Mouse (Mus musculus) midbrain, embryonic 14.5 days (tissue): ENCODE measurements around the gene Ankrd36. TPM values are rescaled to one million over a fixed set of nuclear protein-coding genes. Genes with fewer than 3 reads are reported as not detected.
"Not testable (repeated sequence)": the region's sequence is repeated elsewhere in the genome, so short reads cannot be mapped to it uniquely, and the experiment has no call there.

Experiments
- ATAC-seq: fragments of 200-750 bp; cut with Nextera tagmentation; 2 replicates; pipeline ENCODE4 v1.8.0; 2017; ENCODE audit warnings: moderate number of reproducible peaks, moderate library complexity; ENCODE audit not compliant: low FRiP score, low TSS enrichment
- DNase-seq: peaks from one replicate; pipeline ENCODE4 v3.0.0-alpha.2; 2015
- H3K27ac ChIP-seq: fragments of 300-500 bp; sonication (generic); replicated peaks from 2 replicates; pipeline ENCODE4 v1.5.1; 2014; ENCODE audit warnings: mild to moderate bottlenecking, low read depth, low read length, moderate library complexity
- H3K27me3 ChIP-seq: fragments of 300-500 bp; sonication (generic); 2 replicates; pipeline ENCODE4 v1.6.1; 2014; ENCODE audit warnings: low read length, control low read depth, mixed read lengths; ENCODE audit not compliant: control insufficient read depth, insufficient read depth
- H3K36me3 ChIP-seq: fragments of 300-500 bp; sonication (generic); 2 replicates; pipeline ENCODE4 v1.6.1; 2014; ENCODE audit warnings: low read length, control low read depth; ENCODE audit not compliant: control insufficient read depth, insufficient read depth
- H3K4me1 ChIP-seq: fragments of 300-500 bp; sonication (generic); 2 replicates; pipeline ENCODE4 v1.6.1; 2014; ENCODE audit warnings: mild to moderate bottlenecking, antibody characterized with exemption, low read length, control low read depth; ENCODE audit not compliant: control insufficient read depth, insufficient read depth
- H3K4me2 ChIP-seq: fragments of 300-500 bp; sonication (generic); 2 replicates; pipeline ENCODE4 v1.6.1; 2014; ENCODE audit warnings: mild to moderate bottlenecking, low read length, moderate library complexity
- H3K4me3 ChIP-seq: fragments of 300-500 bp; sonication (generic); replicated peaks from 2 replicates; pipeline ENCODE4 v1.5.1; 2014; ENCODE audit warnings: low read depth, low read length
- H3K9ac ChIP-seq: fragments of 300-500 bp; sonication (generic); replicated peaks from 2 replicates; pipeline ENCODE4 v1.6.1; 2014; ENCODE audit warnings: mild to moderate bottlenecking, low read length, moderate library complexity
- H3K9me3 ChIP-seq: fragments of 300-500 bp; sonication (generic); 2 replicates; pipeline ENCODE4 v1.6.1; 2016; ENCODE audit warnings: low read length, control low read depth, mixed read lengths; ENCODE audit not compliant: control insufficient read depth
- WGBS: fragments of 180-500 bp; shearing (Covaris S2); extraction: QIAGEN DNeasy Blood & Tissue Kit; methylation state at CpG from one replicate; pipeline ENCODE4 v1.1.7; 2014; 5-methylcytosine and 5-hydroxymethylcytosine counted together
- polyA plus RNA-seq: library from polyadenylated mRNA; unstranded; fragments of >200 nt; fragmentation: Nextera tagmentation; extraction: Ambion mirVana; gene quantifications from 2 replicates; pipeline ENCODE4 v1.2.1, GENCODE M21; 2014

Gene Ankrd36
- polyA plus RNA-seq, 1 experiment from 2014 or later, result not detected

DNA sequence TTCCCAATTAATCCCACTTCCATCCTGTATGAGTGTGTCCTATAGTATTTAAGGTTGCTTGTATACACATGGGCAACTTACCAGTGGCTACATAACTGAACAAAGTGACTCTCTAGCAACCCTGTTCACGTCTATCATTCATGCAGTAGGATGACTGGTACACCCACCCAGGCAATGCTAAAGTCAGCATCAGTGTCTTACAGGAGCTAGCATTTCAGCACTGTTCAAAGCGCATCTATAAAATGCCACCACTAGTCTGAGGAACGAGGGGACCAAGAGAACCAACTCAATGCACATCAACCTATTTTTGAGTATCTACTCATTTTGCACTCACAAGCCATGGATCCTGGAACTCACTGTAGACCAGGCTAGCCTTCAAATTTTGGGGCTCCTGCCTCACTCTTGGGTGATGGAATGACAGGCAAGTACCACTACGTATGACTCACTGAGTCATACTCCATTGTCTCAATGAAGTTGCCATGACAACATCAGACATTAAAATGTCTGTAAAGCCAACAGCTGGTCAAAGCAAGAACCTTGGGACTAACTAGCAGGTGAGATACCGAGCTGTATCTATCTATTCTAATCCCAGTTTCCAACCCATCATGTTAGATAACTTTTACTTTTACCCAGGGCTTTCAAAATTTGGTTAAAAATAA, 41.5 kb upstream of the Ankrd36 start:
- no peaks in the 10 kb centered on the region for H3K27me3 ChIP-seq
- ATAC-seq (no peak), DNase-seq (no peak)
- peaks cover 5% of the 10 kb centered on the region for H3K4me1 ChIP-seq
- H3K36me3 ChIP-seq, result peaks cover 93% of the 10 kb centered on the region
- no peak overlapping the region for H3K9ac ChIP-seq
- WGBS, result 85% methylated on average over 5 of the region's 5 CpGs
- no peak overlapping the region for H3K4me2 ChIP-seq
- no peak overlapping the region for H3K4me3 ChIP-seq
- no peak overlapping the region for H3K27ac ChIP-seq
- no peaks in the 10 kb centered on the region for H3K9me3 ChIP-seq

- Histone ChIP-seq H3K9me3 (no peaks in the 10 kb centered on the region), H3K9ac (no peak overlapping the region), H3K4me2 (no peak overlapping the region), H3K4me3 (no peak overlapping the region), H3K27me3 (no peaks in the 10 kb centered on the region), H3K4me1 (no peaks in the 10 kb centered on the region), H3K27ac (no peak overlapping the region), H3K36me3 (peaks cover 93% of the 10 kb centered on the region)
- 86% methylated on average over 5 of the region's 5 CpGs for WGBS
- DNase-seq (no peak), ATAC-seq (no peak)
These were observed 40.6 kb upstream of the Ankrd36 start for GRCm38 (mm10) chr11:5528841-5529240.

- no peak overlapping the region for H3K27ac ChIP-seq
- peaks cover 93% of the 10 kb centered on the region for H3K36me3 ChIP-seq
- no peak overlapping the region for H3K4me2 ChIP-seq
- no peak overlapping the region for H3K4me3 ChIP-seq
- DNase-seq, result no peak
- ATAC-seq, result no peak
- H3K4me1 ChIP-seq, result no peaks in the 10 kb centered on the region
- WGBS, result 89% methylated on average over 5 of the region's 5 CpGs
- H3K9ac ChIP-seq, result no peak overlapping the region
- no peaks in the 10 kb centered on the region for H3K27me3 ChIP-seq
- no peaks in the 10 kb centered on the region for H3K9me3 ChIP-seq
These were observed 39.3 kb upstream of the Ankrd36 start for GRCm38 (mm10) chr11:5530172-5530571.

DNA sequence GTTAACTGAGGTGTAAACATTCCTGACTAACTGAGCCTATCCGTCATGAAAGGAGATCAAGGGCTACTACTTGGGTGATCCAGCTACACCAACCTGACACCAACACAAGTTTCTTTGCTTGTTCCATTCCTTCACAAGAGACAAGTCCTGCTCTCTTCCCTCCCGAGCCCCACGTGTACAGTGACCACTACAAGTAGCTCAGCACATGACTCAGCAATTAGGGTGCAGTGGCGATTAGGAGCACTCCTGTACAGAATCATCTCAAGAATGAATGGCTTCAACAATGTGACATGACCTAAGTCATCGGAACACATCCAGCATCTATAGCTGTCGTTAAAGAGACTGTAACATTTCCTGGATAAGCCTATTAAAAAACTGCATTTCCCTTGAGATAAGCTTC, 38.8 kb upstream of the Ankrd36 start:
- no peak overlapping the region for H3K4me2 ChIP-seq
- H3K4me1 ChIP-seq, result no peaks in the 10 kb centered on the region
- no peaks in the 10 kb centered on the region for H3K27me3 ChIP-seq
- no peak for ATAC-seq
- DNase-seq, result no peak
- H3K9ac ChIP-seq, result no peak overlapping the region
- 83% methylated on average over 6 of the region's 6 CpGs for WGBS
- H3K36me3 ChIP-seq, result peaks cover 88% of the 10 kb centered on the region
- H3K9me3 ChIP-seq, result no peaks in the 10 kb centered on the region
- no peak overlapping the region for H3K27ac ChIP-seq
- no peak overlapping the region for H3K4me3 ChIP-seq

GRCm38 (mm10) chr11:5533108-5533507, 36.4 kb upstream of the Ankrd36 start:
- Histone ChIP-seq H3K4me3 (no peak overlapping the region), H3K27me3 (no peaks in the 10 kb centered on the region), H3K4me1 (no peaks in the 10 kb centered on the region), H3K9me3 (no peaks in the 10 kb centered on the region), H3K4me2 (no peak overlapping the region), H3K36me3 (peaks cover 70% of the 10 kb centered on the region), H3K9ac (no peak overlapping the region), H3K27ac (no peak overlapping the region)
- no peak for DNase-seq
- no peak for ATAC-seq
- 76% methylated on average over 5 of the region's 5 CpGs for WGBS

- not testable (repeated sequence) for H3K9me3 ChIP-seq, H3K4me2 ChIP-seq, DNase-seq, H3K4me3 ChIP-seq, H3K27me3 ChIP-seq, H3K27ac ChIP-seq, H3K4me1 ChIP-seq, H3K9ac ChIP-seq, ATAC-seq
- H3K36me3 ChIP-seq, result peaks cover 31% of the 10 kb centered on the region
- WGBS, result 94% methylated on average over 4 of the region's 4 CpGs
These were observed 32.0 kb upstream of the Ankrd36 start for GRCm38 (mm10) chr11:5537454-5537853.

- no peak overlapping the region; the same call in 1 of the 2 replicates for H3K9ac ChIP-seq
- ATAC-seq, result no peak
These were observed 29.2 kb upstream of the Ankrd36 start for GRCm38 (mm10) chr11:5540331-5540730.

GRCm38 (mm10) chr11:5541230-5541798, 28.2 kb upstream of the Ankrd36 start:
- H3K36me3 ChIP-seq, result peaks cover 4% of the 10 kb centered on the region; the same call in 1 of the 2 replicates
- H3K9ac ChIP-seq, result peak overlapping the region; percentile 82
- H3K4me2 ChIP-seq, result peak overlapping the region; percentile 84
- WGBS, result 4% methylated on average over 25 of the region's 28 CpGs
- no peak for ATAC-seq
- H3K4me1 ChIP-seq, result peaks cover 8% of the 10 kb centered on the region
- H3K27me3 ChIP-seq, result no peaks in the 10 kb centered on the region
- peak overlapping the region; percentile 74 for H3K27ac ChIP-seq
- peak overlapping the region; percentile 88 for H3K4me3 ChIP-seq
- DNase-seq, result peak; percentile 48
- H3K9me3 ChIP-seq, result no peaks in the 10 kb centered on the region

More at GRCm38 (mm10) chr11:5540331-5540730, 29.2 kb upstream of the Ankrd36 start:
- Histone ChIP-seq H3K9me3 (no peaks in the 10 kb centered on the region), H3K36me3 (peaks cover 4% of the 10 kb centered on the region; the same call in 1 of the 2 replicates), H3K27me3 (no peaks in the 10 kb centered on the region), H3K4me1 (peaks cover 8% of the 10 kb centered on the region), H3K27ac (no peak overlapping the region), H3K4me2 (peak overlapping the region; percentile 84), H3K4me3 (no peak overlapping the region; the same call in 1 of the 2 replicates)
- 10% methylated on average over 4 of the region's 4 CpGs for WGBS
- no peak for DNase-seq
